Mouse (Mus musculus) midbrain, embryonic 14.5 days (tissue): Measurements from ENCODE around the gene Hps5. TPM values are rescaled to one million over a fixed set of nuclear protein-coding genes. Genes with fewer than 3 reads are reported as not detected.

Source experiments
- ATAC-seq: fragments of 200-750 bp; cut with Nextera tagmentation; 2 replicates; pipeline ENCODE4 v1.8.0; 2017; ENCODE audit warnings: moderate number of reproducible peaks, moderate library complexity; ENCODE audit not compliant: low FRiP score, low TSS enrichment
- DNase-seq: peaks from one replicate; pipeline ENCODE4 v3.0.0-alpha.2; 2015
- H3K27ac ChIP-seq: fragments of 300-500 bp; sonication (generic); replicated peaks from 2 replicates; pipeline ENCODE4 v1.5.1; 2014; ENCODE audit warnings: mild to moderate bottlenecking, low read depth, low read length, moderate library complexity
- H3K27me3 ChIP-seq: fragments of 300-500 bp; sonication (generic); 2 replicates; pipeline ENCODE4 v1.6.1; 2014; ENCODE audit warnings: low read length, control low read depth, mixed read lengths; ENCODE audit not compliant: control insufficient read depth, insufficient read depth
- H3K36me3 ChIP-seq: fragments of 300-500 bp; sonication (generic); 2 replicates; pipeline ENCODE4 v1.6.1; 2014; ENCODE audit warnings: low read length, control low read depth; ENCODE audit not compliant: control insufficient read depth, insufficient read depth
- H3K4me1 ChIP-seq: fragments of 300-500 bp; sonication (generic); 2 replicates; pipeline ENCODE4 v1.6.1; 2014; ENCODE audit warnings: mild to moderate bottlenecking, antibody characterized with exemption, low read length, control low read depth; ENCODE audit not compliant: control insufficient read depth, insufficient read depth
- H3K4me2 ChIP-seq: fragments of 300-500 bp; sonication (generic); 2 replicates; pipeline ENCODE4 v1.6.1; 2014; ENCODE audit warnings: mild to moderate bottlenecking, low read length, moderate library complexity
- H3K4me3 ChIP-seq: fragments of 300-500 bp; sonication (generic); replicated peaks from 2 replicates; pipeline ENCODE4 v1.5.1; 2014; ENCODE audit warnings: low read depth, low read length
- H3K9ac ChIP-seq: fragments of 300-500 bp; sonication (generic); replicated peaks from 2 replicates; pipeline ENCODE4 v1.6.1; 2014; ENCODE audit warnings: mild to moderate bottlenecking, low read length, moderate library complexity
- H3K9me3 ChIP-seq: fragments of 300-500 bp; sonication (generic); 2 replicates; pipeline ENCODE4 v1.6.1; 2016; ENCODE audit warnings: low read length, control low read depth, mixed read lengths; ENCODE audit not compliant: control insufficient read depth
- WGBS: fragments of 180-500 bp; shearing (Covaris S2); extraction: QIAGEN DNeasy Blood & Tissue Kit; methylation state at CpG from one replicate; pipeline ENCODE4 v1.1.7; 2014; 5-methylcytosine and 5-hydroxymethylcytosine counted together
- polyA plus RNA-seq: library from polyadenylated mRNA; unstranded; fragments of >200 nt; fragmentation: Nextera tagmentation; extraction: Ambion mirVana; gene quantifications from 2 replicates; pipeline ENCODE4 v1.2.1, GENCODE M21; 2014

Gene Hps5
- polyA plus RNA-seq, 1 experiment from 2014 or later, result 13.8 TPM

- ATAC-seq (no peak), DNase-seq (no peak)
- peaks cover 22% of the 10 kb centered on the region for H3K36me3 ChIP-seq
- peak overlapping the region; percentile 96 for H3K4me3 ChIP-seq
- H3K27ac ChIP-seq, result no peak overlapping the region
- peak overlapping the region; percentile 93 for H3K4me2 ChIP-seq
- no peaks in the 10 kb centered on the region for H3K27me3 ChIP-seq
- H3K9ac ChIP-seq, result peak overlapping the region; percentile 88
- WGBS, result 63% methylated on average over 6 of the region's 6 CpGs
- H3K9me3 ChIP-seq, result no peaks in the 10 kb centered on the region
- H3K4me1 ChIP-seq, result peaks cover 22% of the 10 kb centered on the region
These were observed 915 bp upstream of the Hps5 start for GRCm38 (mm10) chr7:46796779-46797178.

- no peaks in the 10 kb centered on the region for H3K9me3 ChIP-seq
- H3K36me3 ChIP-seq, result peaks cover 17% of the 10 kb centered on the region
- ATAC-seq, result no peak; the same call in 1 of the 2 replicates
- H3K4me1 ChIP-seq, result peaks cover 22% of the 10 kb centered on the region
- peak overlapping the region; percentile 93 for H3K4me2 ChIP-seq
- H3K4me3 ChIP-seq, result peak overlapping the region; percentile 96
- peak overlapping the region; percentile 88 for H3K9ac ChIP-seq
- WGBS, result under 1% methylated on average over 31 of the region's 31 CpGs
- H3K27me3 ChIP-seq, result no peaks in the 10 kb centered on the region
- peak overlapping the region; percentile 91 for H3K27ac ChIP-seq
- DNase-seq, result no peak
These were observed 379 bp upstream of the Hps5 start for GRCm38 (mm10) chr7:46796206-46796679.

GRCm38 (mm10) chr7:46793871-46794270 lies 2.0 kb downstream of the Hps5 start:
- H3K27ac ChIP-seq, result no peak overlapping the region
- DNase-seq, result no peak
- no peak for ATAC-seq
- H3K9ac ChIP-seq, result no peak overlapping the region; the same call in 1 of the 2 replicates
- H3K4me3 ChIP-seq, result no peak overlapping the region
- H3K4me2 ChIP-seq, result no peak overlapping the region
- H3K9me3 ChIP-seq, result no peaks in the 10 kb centered on the region
- 89% methylated on average over 4 of the region's 4 CpGs for WGBS
- no peaks in the 10 kb centered on the region for H3K27me3 ChIP-seq
- peaks cover 22% of the 10 kb centered on the region for H3K4me1 ChIP-seq
- H3K36me3 ChIP-seq, result peaks cover 23% of the 10 kb centered on the region

GRCm38 (mm10) chr7:46789177-46789849 lies 6.6 kb downstream of the Hps5 start:
- no peak for ATAC-seq
- Histone ChIP-seq H3K4me2 (no peak overlapping the region), H3K27me3 (no peaks in the 10 kb centered on the region), H3K9me3 (no peaks in the 10 kb centered on the region), H3K27ac (no peak overlapping the region), H3K4me3 (no peak overlapping the region), H3K4me1 (peaks cover 6% of the 10 kb centered on the region), H3K36me3 (peaks cover 61% of the 10 kb centered on the region), H3K9ac (no peak overlapping the region)
- WGBS, result 90% methylated on average over 5 of the region's 5 CpGs
- DNase-seq, result no peak

GRCm38 (mm10) chr7:46770706-46771105 lies 25.2 kb downstream of the Hps5 start:
- H3K36me3 ChIP-seq, result peaks cover 92% of the 10 kb centered on the region
- no peak overlapping the region for H3K4me2 ChIP-seq
- WGBS, result 70% methylated on average over 4 of the region's 4 CpGs
- H3K4me3 ChIP-seq, result no peak overlapping the region
- H3K27ac ChIP-seq, result no peak overlapping the region
- ATAC-seq, result no peak
- no peaks in the 10 kb centered on the region for H3K9me3 ChIP-seq
- peak; percentile 80 for DNase-seq
- no peaks in the 10 kb centered on the region for H3K27me3 ChIP-seq
- no peak overlapping the region for H3K9ac ChIP-seq
- H3K4me1 ChIP-seq, result no peaks in the 10 kb centered on the region

GRCm38 (mm10) chr7:46768451-46768850 lies 27.4 kb downstream of the Hps5 start:
- H3K4me1 ChIP-seq, result no peaks in the 10 kb centered on the region
- no peak overlapping the region for H3K9ac ChIP-seq
- H3K36me3 ChIP-seq, result peaks cover 91% of the 10 kb centered on the region
- H3K9me3 ChIP-seq, result no peaks in the 10 kb centered on the region
- 95% methylated on average over 7 of the region's 7 CpGs for WGBS
- H3K4me2 ChIP-seq, result no peak overlapping the region
- DNase-seq (no peak), ATAC-seq (no peak)
- H3K4me3 ChIP-seq, result no peak overlapping the region
- H3K27me3 ChIP-seq, result no peaks in the 10 kb centered on the region
- H3K27ac ChIP-seq, result no peak overlapping the region

GRCm38 (mm10) chr7:46767371-46767770 lies 28.5 kb downstream of the Hps5 start:
- Histone ChIP-seq H3K9me3 (no peaks in the 10 kb centered on the region), H3K27ac (no peak overlapping the region), H3K4me2 (no peak overlapping the region), H3K36me3 (peaks cover 91% of the 10 kb centered on the region), H3K9ac (no peak overlapping the region), H3K27me3 (no peaks in the 10 kb centered on the region), H3K4me3 (no peak overlapping the region), H3K4me1 (no peaks in the 10 kb centered on the region)
- ATAC-seq (no peak), DNase-seq (no peak)

GRCm38 (mm10) chr7:46764672-46765071 lies 31.2 kb downstream of the Hps5 start:
- H3K9me3 ChIP-seq, result no peaks in the 10 kb centered on the region
- H3K36me3 ChIP-seq, result peaks cover 96% of the 10 kb centered on the region
- no peak overlapping the region for H3K27ac ChIP-seq
- H3K4me3 ChIP-seq, result no peak overlapping the region
- DNase-seq (peak; percentile 1), ATAC-seq (no peak)
- no peaks in the 10 kb centered on the region for H3K27me3 ChIP-seq
- 53% methylated on average over 8 of the region's 8 CpGs for WGBS
- no peak overlapping the region for H3K4me2 ChIP-seq
- H3K9ac ChIP-seq, result no peak overlapping the region
- no peaks in the 10 kb centered on the region for H3K4me1 ChIP-seq

- Histone ChIP-seq H3K9me3 (no peaks in the 10 kb centered on the region), H3K9ac (no peak overlapping the region), H3K27me3 (no peaks in the 10 kb centered on the region), H3K4me2 (no peak overlapping the region), H3K4me3 (no peak overlapping the region), H3K4me1 (no peaks in the 10 kb centered on the region), H3K36me3 (peaks cover 83% of the 10 kb centered on the region), H3K27ac (no peak overlapping the region)
- WGBS, result 96% methylated on average over 5 of the region's 5 CpGs
- DNase-seq (no peak), ATAC-seq (no peak)
These were observed 33.3 kb downstream of the Hps5 start for GRCm38 (mm10) chr7:46762601-46763000.
